Mouse (Mus musculus) layer of hippocampus, adult 8-10 months (tissue): ENCODE results near the gene 2310030G06Rik. TPM values are rescaled to one million over a fixed set of nuclear protein-coding genes. Genes with fewer than 3 reads are reported as not detected.

Source experiments
- DNase-seq, 2 experiments: peaks; one replicate each; pipeline ENCODE4 v3.0.0; 2022; ENCODE audit warnings: low spot score in 2 of 2
- total RNA-seq, 4 experiments: library from RNA; stranded (reverse); gene quantifications; 2 replicates each; pipeline ENCODE4 v1.2.4; 2022

2310030G06Rik gene
- total RNA-seq, 4 experiments from 2014 or later, result 0.96 to 2.3 (median 1.8) TPM

DNA sequence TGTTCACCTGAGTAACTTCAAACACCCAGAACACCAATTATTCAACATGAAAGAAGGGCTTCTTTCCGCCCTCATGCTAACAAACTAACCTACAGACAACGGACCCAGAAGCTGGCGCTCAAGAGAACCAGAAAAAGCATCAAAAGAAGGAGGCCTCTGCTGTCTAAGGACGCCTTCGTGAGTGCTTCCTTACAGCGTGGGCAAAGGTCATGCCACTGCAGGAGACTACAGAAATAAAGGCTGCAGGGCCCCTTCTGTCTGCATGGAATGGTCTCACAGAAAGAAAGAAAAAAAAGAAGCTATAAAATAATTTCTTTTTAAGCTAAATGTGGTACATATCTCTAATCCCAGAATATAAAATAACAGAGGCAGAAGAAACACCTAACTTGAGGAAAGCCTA, 41.4 kb downstream of the 2310030G06Rik start:
- DNase-seq, result no peak

DNA sequence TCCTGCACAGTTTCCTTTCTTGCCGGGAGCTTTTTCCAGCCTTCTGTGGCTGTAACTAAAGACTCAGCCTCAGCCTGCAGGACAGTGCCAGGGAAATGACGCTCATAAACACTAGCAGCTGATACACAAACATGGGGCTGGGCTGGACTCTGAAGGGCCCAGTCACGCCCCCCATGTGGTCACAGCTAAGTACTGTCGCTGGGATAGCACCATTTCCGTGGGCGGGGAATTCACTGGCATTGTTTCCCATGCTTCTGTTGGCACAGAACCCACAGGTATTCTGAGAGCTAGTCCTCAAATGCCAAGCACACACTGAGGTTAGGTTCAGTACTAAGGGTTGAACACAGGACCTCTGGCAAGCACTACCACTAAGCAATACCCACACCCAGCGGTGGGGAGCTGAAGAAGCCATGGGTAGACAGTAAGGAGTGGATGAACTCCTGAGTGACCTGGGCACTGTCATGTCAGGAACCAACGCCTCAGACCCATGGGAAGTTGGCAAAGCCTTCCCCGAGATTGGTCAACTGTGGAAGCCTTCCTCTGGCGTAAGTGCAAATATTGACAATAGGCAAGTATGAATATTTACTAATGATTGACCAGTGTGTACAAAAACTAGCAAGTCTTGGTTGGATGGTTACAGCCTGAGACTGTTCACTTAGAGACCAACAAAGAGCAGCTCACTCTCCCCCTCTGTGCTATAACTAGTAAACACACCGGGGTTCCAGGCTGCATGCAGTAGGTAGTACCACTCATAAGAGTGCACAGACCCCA, 45.2 kb downstream of the 2310030G06Rik start:
- peak in 1 of 2 experiments; percentile 31 for DNase-seq

DNA sequence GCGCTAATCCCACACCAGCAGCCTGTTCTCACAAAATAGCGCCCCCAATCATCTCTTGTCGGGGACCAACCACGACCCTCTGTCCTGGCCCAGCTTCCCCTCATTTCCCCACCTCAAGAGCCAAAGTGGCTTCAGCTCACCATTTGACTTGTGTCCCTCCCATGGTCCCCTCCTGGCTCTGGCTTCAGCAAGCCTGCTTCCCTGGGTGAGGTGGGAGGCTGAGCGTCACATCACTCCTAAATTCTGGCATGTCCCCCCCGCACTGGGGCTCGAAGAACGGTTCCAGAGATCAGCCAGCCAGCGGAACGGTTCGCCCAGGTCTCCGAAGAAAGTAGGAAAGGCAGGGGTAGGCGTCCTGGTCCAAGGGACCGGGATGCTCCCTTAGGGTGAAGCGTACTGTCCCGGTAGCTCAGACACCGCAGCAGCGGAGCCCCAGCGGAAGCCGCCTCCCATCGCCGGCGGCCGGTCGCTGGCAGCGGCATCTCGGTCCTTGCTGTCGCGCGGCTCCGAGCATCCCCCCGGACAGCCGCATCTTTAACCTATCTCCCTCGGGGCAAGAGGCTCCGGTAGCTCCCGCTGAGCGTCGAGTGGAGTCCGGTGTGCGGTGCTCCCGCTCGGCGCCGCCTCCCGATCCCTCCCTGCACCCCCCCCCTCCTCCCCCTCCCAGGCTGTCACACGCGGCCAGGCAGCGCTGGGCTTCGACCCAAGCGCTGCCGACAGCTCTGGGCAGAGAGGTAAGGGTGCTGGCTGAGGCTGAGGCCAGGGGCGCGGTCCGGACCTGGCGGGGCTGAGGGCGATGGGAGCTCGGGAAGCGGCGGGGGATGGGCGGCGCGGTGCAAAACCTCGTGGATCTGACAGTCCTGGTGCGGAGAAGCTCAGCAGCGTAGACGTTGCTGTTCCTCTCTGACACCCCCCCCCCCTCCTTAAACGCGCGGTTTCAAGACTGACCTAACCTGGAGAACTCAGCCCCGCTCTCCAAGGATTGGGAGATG, 47.6 kb downstream of the 2310030G06Rik start:
- DNase-seq, result peak; percentile 45 to 61

DNA sequence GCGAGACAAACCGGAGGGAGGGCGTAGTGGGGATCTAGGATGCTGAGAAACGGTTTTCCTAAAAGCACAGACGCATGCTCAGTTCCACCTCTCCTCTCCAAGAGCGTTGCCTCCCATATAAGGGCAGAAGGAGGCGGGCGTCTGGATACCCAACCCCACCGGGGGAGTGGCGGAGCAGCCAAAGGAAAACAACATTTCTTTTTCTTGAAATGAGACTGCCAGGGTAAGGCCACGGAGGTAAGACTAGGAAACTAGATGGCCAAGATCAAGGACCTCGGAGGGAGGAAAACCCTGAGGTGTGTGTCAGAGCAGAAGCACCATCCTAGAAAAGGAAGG, 48.7 kb downstream of the 2310030G06Rik start:
- DNase-seq, result peak; percentile 82 to 86

DNA sequence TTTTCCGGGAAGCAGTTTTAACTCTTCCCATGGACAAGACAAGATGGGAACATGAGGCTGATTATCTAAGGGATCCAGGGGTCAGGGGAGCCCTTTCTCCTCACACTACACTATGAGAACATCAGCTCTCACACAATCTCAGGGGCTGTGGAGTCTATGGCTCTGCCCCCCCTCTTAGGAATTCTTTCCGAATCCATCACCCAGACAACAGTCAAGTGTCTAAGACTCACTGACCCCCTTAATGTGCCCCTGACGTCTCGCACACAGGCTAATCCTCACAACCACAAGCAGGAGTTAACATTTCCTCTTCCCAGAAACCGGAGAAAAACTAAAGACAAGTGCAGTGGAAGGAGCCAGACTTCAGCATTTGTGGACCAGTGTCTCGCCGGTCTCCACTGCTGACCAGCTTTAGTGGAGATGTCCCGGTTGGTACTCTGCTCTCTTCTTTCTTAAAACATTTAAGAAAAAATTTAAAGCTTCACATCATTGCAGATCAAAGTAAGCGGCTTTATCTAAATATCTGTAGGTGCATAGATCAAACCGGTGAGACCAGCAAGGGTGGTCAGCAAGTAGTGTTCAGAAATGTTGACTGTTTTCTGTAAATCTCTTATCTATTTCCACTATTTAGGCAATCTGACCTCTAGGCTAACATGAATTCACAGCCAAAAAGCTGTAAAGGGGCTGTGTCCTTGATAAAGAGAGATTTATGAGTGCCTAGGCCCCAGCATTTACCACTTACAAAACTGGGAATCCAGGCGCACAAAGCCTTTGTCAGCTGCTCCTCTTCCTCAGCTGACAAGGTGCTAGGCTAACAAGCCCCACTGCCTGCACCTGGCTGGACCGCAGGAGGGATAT, 49.3 kb downstream of the 2310030G06Rik start:
- no peak for DNase-seq

DNA sequence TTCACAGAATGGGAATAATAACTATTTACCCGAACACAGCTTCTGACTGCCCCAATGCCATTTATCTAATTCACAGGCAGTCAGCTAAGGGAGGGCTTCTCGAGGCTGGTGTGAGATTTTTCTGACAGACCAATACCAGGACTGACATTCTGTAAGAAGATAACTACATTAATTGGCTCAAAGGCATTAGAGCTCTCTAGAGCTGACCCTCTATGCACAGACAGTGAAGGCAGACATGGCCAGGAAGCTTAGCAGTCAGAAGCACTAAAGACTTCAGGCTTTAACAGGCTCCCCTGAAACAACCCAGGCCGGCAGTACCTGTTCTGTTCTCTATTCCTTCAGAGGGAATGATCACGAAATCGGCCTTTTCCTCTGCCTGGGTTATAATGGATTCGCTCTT, 51.2 kb downstream of the 2310030G06Rik start:
- DNase-seq, result no peak

DNA sequence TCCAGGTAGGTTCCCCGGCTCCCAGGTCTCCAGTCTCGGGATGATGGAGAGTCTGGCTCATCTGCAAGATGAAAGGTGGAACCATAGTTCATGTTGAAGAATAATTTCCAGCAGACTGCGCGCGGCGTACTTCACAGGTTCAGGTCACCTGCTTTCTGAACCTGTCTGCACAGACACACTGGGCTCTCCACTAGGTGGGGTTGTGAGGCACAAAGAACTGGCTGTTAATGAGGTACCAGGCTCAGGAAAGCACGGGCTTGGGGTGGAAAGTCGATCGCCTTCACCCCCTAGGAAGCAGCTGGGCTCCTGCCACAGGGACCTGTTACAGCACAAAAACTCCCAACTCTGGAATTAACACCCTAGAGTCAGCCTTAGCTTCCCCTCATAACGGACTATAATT, 52.7 kb downstream of the 2310030G06Rik start:
- DNase-seq, result peak in 1 of 2 experiments; percentile 38

DNA sequence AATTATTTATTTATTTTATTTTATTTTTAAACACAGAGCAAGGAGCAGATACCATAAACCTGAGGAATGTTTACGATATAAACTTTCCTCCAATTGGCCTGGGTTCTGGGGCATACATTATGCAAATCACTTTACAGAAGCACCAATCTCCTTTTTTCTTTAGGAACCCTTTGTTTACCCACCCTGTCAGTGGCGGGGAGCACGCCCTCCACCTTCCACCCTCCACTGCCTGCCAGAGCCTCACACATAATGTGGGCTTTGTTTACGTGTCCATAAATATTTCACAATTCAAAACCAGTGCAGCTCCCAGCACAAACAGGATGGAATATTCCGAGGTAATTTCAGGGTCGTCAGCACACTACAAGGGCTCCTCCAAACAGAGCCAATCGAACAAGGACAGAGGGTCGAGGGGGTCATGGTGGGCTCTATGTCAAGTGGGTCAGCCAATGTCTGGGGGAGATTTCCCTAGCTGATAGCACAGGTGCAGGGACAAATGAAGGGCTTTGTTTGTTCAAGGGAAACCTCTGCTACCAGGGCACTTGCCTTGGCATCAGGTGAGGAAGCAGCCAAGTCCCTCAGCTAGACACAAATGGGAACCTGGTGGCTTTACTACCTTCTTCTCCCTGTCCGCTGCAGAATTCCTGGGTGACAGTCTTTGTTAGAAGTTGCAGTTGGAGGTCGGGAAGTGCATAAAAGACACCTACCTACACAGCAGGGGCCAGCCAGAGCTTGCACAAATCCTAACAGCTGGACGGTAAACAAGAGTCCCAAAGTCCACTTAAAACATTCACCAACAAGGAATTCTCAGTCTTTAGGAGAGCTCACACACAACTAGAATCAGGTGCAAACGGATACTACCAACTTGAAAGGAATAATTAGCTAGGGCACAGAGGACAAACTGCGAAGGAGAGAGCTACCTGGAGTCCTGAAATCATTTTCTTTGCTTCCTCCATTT, 53.4 kb downstream of the 2310030G06Rik start:
- no peak for DNase-seq

Other genes starting within 250 kb of the 2310030G06Rik start
- 10 to 100 TPM; 34.3 to 38.0 (median 35.7) TPM for gene Pts, start 217.8 kb downstream of the 2310030G06Rik start, total RNA-seq
- 10 to 100 TPM; 25.3 to 29.3 (median 27.6) TPM for gene Il18, start 191.7 kb downstream of the 2310030G06Rik start, total RNA-seq
- gene Bco2, start 191.4 kb downstream of the 2310030G06Rik start, total RNA-seq, result 1 to 10 TPM; 3.2 to 5.4 (median 4.1) TPM
- not detected for gene Tex12, start 185.2 kb downstream of the 2310030G06Rik start, total RNA-seq
- gene Sdhd, start 142.7 kb downstream of the 2310030G06Rik start, total RNA-seq, result 100 to 1,000 TPM; 108 to 126 (median 114) TPM
- 100 to 1,000 TPM; 182 to 219 (median 194) TPM for gene Timm8b, start 142.6 kb downstream of the 2310030G06Rik start, total RNA-seq
- 1 to 10 TPM; 2.7 to 6.2 (median 5.7) TPM for gene Pih1d2, start 129.2 kb downstream of the 2310030G06Rik start, total RNA-seq
- 10 to 100 TPM; 17.0 to 23.7 (median 19.5) TPM for gene Nkapd1, start 129.1 kb downstream of the 2310030G06Rik start, total RNA-seq
- 100 to 1,000 TPM; 117 to 138 (median 125) TPM for gene Dlat, start 86.8 kb downstream of the 2310030G06Rik start, total RNA-seq
- 100 to 1,000 TPM in 2 of 4 experiments, 10 to 100 TPM in 2; 67.3 to 107 (median 93.0) TPM for gene Dixdc1, start 7.0 kb downstream of the 2310030G06Rik start, total RNA-seq
- gene Cryab, start 4.8 kb upstream of the 2310030G06Rik start, total RNA-seq, result 100 to 1,000 TPM; 136 to 196 (median 167) TPM
- gene Hspb2, start 5.8 kb upstream of the 2310030G06Rik start, total RNA-seq, result 1 to 10 TPM in 2 of 4 experiments, under 1 TPM in 1, not detected in 1; 0.91 to 2.1 (median 1.5) TPM
- gene Fdxacb1, start 21.7 kb upstream of the 2310030G06Rik start, total RNA-seq, result 10 to 100 TPM in 1 of 4 experiments, 1 to 10 TPM in 3; 5.4 to 10.9 (median 6.7) TPM
- 10 to 100 TPM; 21.2 to 34.8 (median 31.2) TPM for gene Alg9, start 28.5 kb upstream of the 2310030G06Rik start, total RNA-seq
- 10 to 100 TPM; 23.3 to 33.3 (median 29.2) TPM for gene 1110032A03Rik, start 29.0 kb upstream of the 2310030G06Rik start, total RNA-seq
- gene Ppp2r1b, start 98.8 kb upstream of the 2310030G06Rik start, total RNA-seq, result 10 to 100 TPM; 17.0 to 20.1 (median 19.4) TPM